Mouse (Mus musculus): ENCODE data around the gene Pdcl2. TPM values are rescaled to one million over a fixed set of nuclear protein-coding genes. Genes with fewer than 3 reads are reported as not detected.

Gene Pdcl2
- polyA plus RNA-seq, 1 experiment from 2014 or later = not detected

DNA sequence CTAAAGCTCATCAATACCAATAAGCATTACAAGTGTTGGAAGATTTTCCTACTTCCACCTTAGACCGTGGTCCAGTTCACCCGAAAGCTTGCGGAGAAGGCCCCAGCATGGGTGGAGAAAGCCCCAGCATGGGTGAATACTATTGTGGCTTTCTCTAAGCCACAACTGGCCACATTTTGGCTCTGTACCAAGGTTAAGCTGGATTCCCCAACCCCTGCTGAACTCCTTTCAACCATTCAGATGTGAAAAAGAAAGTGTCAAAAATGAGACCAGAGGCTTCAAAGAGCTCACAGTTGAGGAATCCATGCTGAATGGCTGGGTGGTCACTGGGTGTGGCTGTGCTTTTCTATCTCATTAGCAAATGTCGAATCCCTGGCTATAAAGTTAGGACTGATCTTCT, 2.9 kb upstream of the Pdcl2 start:
- no peak for ATAC-seq (ENCODE audit: insufficient number of reproducible peaks, insufficient read depth, low FRiP score, low TSS enrichment)
- H3K36me3 ChIP-seq = no peaks in the 10 kb centered on the region
- no peak overlapping the region for H3K9ac ChIP-seq
- no peak overlapping the region for H3K27ac ChIP-seq
- no peaks in the 10 kb centered on the region for H3K27me3 ChIP-seq
- H3K4me3 ChIP-seq = no peak overlapping the region
- no peak overlapping the region for H3K4me2 ChIP-seq (replicated peaks)
- no peaks in the 10 kb centered on the region for H3K4me1 ChIP-seq
- 89% methylated on average over 4 of the region's 4 CpGs for WGBS
- no peaks in the 10 kb centered on the region for H3K9me3 ChIP-seq

DNA sequence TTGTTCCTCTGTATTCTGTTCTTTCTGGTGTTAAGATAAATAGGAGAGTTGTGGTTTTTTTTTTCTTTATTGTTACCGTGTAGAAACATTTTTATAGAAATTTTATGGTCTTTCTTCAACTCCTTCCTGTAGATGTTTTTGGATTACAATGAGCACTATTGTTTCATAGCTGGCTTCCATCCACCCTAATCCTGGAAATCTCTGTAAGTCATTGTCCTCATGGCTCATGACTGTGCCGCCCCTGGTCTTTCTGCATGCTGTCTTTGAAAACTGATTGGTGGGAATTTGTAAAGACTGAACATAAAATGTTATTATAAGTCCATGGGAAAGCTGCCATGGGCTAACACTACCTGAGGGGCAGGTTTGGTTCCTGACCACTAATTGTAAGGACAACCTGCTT, 3.7 kb downstream of the Pdcl2 start:
- peaks cover 17% of the 10 kb centered on the region for H3K4me1 ChIP-seq
- no peak overlapping the region for H3K4me3 ChIP-seq
- no peaks in the 10 kb centered on the region for H3K36me3 ChIP-seq
- 53% methylated on average over 2 of the region's 2 CpGs for WGBS
- H3K27ac ChIP-seq = no peak overlapping the region
- no peak overlapping the region for H3K4me2 ChIP-seq (replicated peaks)
- no peak for ATAC-seq (ENCODE audit: insufficient number of reproducible peaks, insufficient read depth, low FRiP score, low TSS enrichment)
- no peak overlapping the region for H3K9ac ChIP-seq
- no peaks in the 10 kb centered on the region for H3K9me3 ChIP-seq
- H3K27me3 ChIP-seq = no peaks in the 10 kb centered on the region

DNA sequence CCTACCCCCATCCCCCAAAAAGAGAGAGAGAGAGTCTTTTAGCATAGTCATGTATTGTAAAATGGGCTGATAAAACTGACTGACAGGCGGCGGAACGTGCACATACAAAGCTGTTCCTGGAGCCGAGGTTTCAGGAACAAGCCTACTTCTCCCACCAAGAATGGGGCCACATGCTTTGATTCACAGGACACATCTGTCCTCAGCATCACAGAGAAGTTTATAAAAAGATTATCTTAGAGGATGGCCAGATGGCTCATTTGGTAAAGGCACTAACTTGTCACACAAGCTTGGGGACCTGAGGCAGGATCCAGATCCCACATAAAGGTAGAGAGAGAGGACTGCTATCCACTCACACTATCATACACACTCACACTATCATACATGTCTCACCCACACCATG, 5.8 kb downstream of the Pdcl2 start:
- Histone ChIP-seq H3K4me3 (no peak overlapping the region), H3K4me2 (replicated peaks) (no peak overlapping the region), H3K27ac (no peak overlapping the region), H3K4me1 (peaks cover 17% of the 10 kb centered on the region), H3K9ac (no peak overlapping the region), H3K9me3 (no peaks in the 10 kb centered on the region), H3K27me3 (no peaks in the 10 kb centered on the region), H3K36me3 (no peaks in the 10 kb centered on the region)
- 84% methylated on average over 4 of the region's 4 CpGs for WGBS
- ATAC-seq (ENCODE audit: insufficient number of reproducible peaks, insufficient read depth, low FRiP score, low TSS enrichment) = no peak

DNA sequence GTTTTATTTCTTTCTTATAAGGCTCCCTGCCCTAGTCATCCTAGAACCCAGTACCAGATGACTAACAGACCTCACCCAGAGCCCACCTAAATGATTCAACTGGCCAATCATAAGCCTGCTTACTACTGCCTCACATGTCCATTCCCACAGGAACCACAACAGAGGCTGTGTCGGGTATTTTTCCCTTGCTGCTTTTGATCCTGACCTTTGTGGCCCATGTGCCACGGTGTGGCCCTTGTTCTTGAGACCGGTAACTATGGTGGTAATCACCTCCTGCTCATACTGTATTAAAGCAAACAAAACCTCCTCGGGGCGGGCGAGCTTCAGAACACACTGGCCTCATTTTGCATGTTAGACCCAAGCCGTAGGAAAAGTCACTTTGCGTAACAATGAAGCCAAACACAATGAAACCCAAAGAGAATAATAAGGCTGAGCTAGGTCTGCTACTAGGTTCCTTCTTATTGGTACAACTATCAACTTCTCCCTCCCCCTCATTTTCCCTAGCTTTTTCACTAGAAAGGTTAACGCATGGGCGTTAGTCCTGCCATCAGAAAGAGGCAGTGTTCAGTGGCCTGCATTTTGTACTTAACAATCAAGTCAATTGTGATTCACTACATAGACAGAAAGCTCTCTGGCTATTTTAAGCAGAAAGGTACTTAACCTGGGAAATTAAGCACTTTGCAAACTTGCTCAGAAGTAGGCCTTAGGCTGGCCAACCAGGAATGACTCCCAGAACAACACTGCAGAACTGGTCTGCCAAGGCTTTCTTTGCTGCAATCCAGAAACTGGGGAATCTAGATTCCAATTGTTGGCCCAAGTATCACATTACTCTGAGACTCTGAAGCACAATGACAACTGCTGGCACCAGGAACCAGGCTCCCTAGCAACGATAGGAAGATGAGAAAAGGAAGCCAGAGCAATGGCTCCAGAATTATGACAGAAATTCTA, 9.4 kb downstream of the Pdcl2 start:
- H3K36me3 ChIP-seq = no peaks in the 10 kb centered on the region
- no peak overlapping the region for H3K4me2 ChIP-seq (replicated peaks)
- H3K27ac ChIP-seq = no peak overlapping the region
- ATAC-seq (ENCODE audit: insufficient number of reproducible peaks, insufficient read depth, low FRiP score, low TSS enrichment) = no peak
- no peak overlapping the region for H3K4me3 ChIP-seq
- H3K9ac ChIP-seq = no peak overlapping the region
- H3K9me3 ChIP-seq = no peaks in the 10 kb centered on the region
- WGBS = 34% methylated on average over 11 of the region's 11 CpGs
- peaks cover 17% of the 10 kb centered on the region for H3K4me1 ChIP-seq
- peaks cover 3% of the 10 kb centered on the region; the same call in 1 of the 2 replicates for H3K27me3 ChIP-seq

DNA sequence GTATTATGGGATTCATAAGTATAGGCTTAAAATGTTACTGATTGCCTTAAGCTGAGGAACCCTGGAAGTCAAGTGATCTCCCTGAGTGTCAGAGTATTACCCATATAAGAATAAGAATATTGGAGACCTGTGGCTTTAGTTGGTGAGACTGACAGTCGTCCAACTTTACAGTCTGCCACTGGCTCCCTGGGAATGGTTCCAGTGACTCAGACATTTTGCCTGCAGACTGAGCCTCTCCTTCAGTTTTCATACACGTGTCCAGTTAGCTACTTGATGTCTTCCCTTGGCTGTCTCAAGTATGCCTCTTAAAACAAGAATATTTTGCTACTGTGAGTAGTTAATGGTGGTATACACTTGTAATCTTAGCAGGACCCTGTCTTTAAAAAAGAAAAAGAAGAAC, 22.8 kb downstream of the Pdcl2 start:
- Histone ChIP-seq H3K9me3 (no peaks in the 10 kb centered on the region), H3K4me2 (replicated peaks) (no peak overlapping the region)
- WGBS = 64% methylated on average over 2 of the region's 2 CpGs

DNA sequence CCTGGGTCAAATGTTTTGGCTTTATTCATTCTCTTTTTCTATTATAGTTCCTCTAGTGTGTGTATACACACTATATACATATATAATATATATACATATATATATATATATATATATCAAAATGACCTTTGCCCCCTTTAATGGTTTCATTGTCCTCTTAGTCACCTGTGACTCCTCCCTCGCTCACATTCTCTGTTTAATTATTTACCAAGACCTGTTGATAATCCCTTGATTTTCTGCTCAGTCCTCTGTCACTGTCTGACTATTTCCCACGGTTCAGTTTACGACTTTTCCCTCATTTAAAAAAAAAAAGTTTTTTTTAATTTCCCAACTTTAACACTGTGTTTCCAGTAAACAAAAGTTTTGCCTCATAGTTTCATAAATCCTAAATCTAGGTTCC, 24.7 kb downstream of the Pdcl2 start:
- 70% methylated on average over 3 of the region's 3 CpGs for WGBS
- Histone ChIP-seq H3K27me3 (no peaks in the 10 kb centered on the region), H3K4me2 (replicated peaks) (no peak overlapping the region), H3K4me1 (peaks cover 5% of the 10 kb centered on the region; the same call in 1 of the 2 replicates), H3K9me3 (no peaks in the 10 kb centered on the region), H3K4me3 (no peak overlapping the region), H3K9ac (no peak overlapping the region), H3K27ac (no peak overlapping the region), H3K36me3 (no peaks in the 10 kb centered on the region)
- no peak for ATAC-seq (ENCODE audit: insufficient number of reproducible peaks, insufficient read depth, low FRiP score, low TSS enrichment)

More for the DNA sequence above, 22.8 kb downstream of the Pdcl2 start:
- Histone ChIP-seq H3K4me1 (peaks cover 1% of the 10 kb centered on the region; the same call in 1 of the 2 replicates), H3K27me3 (no peaks in the 10 kb centered on the region), H3K36me3 (no peaks in the 10 kb centered on the region), H3K4me3 (no peak overlapping the region), H3K27ac (no peak overlapping the region), H3K9ac (no peak overlapping the region)
- no peak for ATAC-seq (ENCODE audit: insufficient number of reproducible peaks, insufficient read depth, low FRiP score, low TSS enrichment)

DNA sequence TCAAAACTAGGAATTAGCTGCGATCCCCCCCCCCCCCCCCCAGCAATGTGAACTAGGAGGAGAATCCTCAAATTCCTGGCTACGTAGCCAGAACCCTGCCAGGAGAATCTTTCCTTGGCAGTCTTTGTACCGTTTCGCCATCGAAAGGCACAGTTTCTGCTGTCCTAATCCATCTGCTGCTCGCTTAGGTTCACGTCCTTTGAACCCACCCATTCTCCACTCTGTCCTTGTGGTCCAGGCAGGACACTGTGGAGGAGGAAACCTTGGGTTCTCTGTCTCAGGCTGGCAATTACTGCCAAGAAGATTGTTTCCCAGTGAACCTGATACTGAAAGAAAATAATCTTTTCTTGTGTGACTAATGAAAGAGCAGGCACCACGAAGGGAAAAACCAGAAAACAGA, 25.3 kb downstream of the Pdcl2 start:
- peak overlapping the region; percentile 85 for H3K4me3 ChIP-seq
- H3K9ac ChIP-seq = no peak overlapping the region
- 3% methylated on average over 8 of the region's 8 CpGs for WGBS
- ATAC-seq (ENCODE audit: insufficient number of reproducible peaks, insufficient read depth, low FRiP score, low TSS enrichment) = no peak
- H3K27ac ChIP-seq = no peak overlapping the region
- no peaks in the 10 kb centered on the region for H3K36me3 ChIP-seq
- no peaks in the 10 kb centered on the region for H3K9me3 ChIP-seq
- H3K27me3 ChIP-seq = no peaks in the 10 kb centered on the region
- H3K4me1 ChIP-seq = peaks cover 9% of the 10 kb centered on the region; the same call in 1 of the 2 replicates
- H3K4me2 ChIP-seq (replicated peaks) = peak overlapping the region; percentile 83

DNA sequence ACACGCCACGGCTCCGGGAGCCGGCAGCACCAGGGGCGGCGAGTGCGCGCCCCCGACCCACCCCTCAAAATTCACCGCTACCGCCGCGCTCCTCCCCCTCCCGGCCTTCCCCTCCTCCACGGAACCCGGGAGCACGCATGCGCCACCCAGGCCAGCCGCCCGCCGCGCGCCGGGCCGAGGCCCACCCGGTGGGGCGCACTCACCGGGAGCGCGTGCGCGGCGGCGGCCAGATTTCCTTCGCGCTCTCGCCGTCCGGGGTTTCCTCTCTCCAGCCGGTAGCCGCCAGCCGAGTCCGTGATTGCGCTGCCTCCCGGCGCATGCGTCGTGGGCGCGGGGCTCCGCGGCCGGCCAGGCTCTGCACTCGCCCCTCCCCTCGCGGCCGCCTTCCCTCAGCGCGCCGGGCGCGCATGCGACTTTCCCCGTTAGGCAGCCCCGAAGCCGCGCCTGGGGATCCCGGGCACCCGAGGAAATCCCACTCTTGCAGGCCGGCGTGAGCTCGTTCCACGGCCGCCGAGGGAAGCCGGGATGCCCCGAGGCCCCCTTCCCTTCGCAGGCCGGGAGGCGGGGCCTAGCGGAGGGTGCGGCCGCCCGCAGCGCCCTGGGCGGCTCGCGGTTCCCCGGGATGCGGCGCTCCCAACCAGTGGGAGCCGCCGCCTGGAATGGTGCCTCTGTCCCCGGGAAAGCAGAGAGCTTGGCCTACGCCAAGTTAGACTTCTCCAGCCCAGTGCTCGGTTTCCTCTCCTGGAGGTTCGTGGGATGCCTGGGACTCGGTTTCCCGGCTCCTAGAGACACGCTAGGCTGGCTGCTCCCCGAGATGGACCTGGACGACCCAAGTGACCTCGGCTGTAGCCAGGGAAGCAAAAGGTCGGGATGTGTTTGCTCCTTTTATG, 26.3 kb downstream of the Pdcl2 start, which contains the start of gene Clock:
Clock (minus strand) TSS at position 341 of the 890 bp plus-strand sequence.
- no peaks in the 10 kb centered on the region for H3K9me3 ChIP-seq
- WGBS = under 1% methylated on average over 85 of the region's 104 CpGs

DNA sequence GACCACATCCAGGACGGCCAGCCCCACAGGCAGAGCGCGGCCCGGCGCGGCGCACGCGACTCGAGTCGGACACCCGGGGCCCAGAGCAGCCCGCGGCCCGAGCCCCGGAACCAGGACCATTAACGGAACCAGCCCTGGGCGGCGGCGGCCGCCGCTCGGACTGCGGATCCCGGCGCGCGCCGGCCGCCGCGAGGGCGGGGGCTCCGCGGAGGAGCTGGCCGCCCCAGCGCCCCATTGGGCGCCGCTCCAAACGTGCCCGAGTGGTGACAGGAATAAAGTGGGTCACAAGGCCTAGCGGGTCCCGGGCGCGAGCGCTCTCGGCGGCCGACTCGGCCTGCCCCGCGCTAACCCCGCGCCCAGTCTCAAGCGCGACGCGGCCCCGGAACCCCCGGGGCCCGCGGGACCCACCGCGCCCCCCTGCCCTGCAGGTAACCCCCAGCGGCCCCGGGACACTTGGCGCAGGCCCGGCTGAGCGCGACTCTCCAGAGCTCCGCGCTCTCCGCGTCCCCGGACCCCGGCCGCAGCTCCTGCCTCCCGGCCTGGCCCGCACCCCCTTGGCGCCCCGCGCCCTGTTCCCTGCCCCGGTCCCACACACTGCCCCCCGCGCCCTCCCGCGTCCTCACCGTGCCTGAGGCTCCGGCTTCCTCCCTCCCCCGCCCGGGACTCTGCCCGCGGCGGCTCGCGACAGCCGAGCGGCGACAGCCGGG, 27.1 kb downstream of the Pdcl2 start:
- peaks cover 9% of the 10 kb centered on the region; the same call in 1 of the 2 replicates for H3K4me1 ChIP-seq
- peak overlapping the region; percentile 83 for H3K4me2 ChIP-seq (replicated peaks)
- ATAC-seq (ENCODE audit: insufficient number of reproducible peaks, insufficient read depth, low FRiP score, low TSS enrichment) = peak; percentile 79
- H3K36me3 ChIP-seq = no peaks in the 10 kb centered on the region
- peak overlapping the region; percentile 85 for H3K4me3 ChIP-seq
- peak overlapping the region; percentile 97 for H3K27ac ChIP-seq
- under 1% methylated on average over 56 of the region's 100 CpGs for WGBS
- H3K9ac ChIP-seq = peak overlapping the region; percentile 82
- no peaks in the 10 kb centered on the region for H3K9me3 ChIP-seq
- H3K27me3 ChIP-seq = no peaks in the 10 kb centered on the region

More for the DNA sequence above, 26.3 kb downstream of the Pdcl2 start, which contains the start of gene Clock:
- H3K27me3 ChIP-seq = no peaks in the 10 kb centered on the region
- peaks cover 9% of the 10 kb centered on the region; the same call in 1 of the 2 replicates for H3K4me1 ChIP-seq
- H3K4me3 ChIP-seq = peak within 1 kb of the TSS; percentile 85
- H3K27ac ChIP-seq = peak within 1 kb of the TSS; percentile 97
- no peaks in the 10 kb centered on the region for H3K36me3 ChIP-seq
- peak; percentile 79 for ATAC-seq (ENCODE audit: insufficient number of reproducible peaks, insufficient read depth, low FRiP score, low TSS enrichment)
- H3K9ac ChIP-seq = peak within 1 kb of the TSS; percentile 82
- peak within 1 kb of the TSS; percentile 83 for H3K4me2 ChIP-seq (replicated peaks)

DNA sequence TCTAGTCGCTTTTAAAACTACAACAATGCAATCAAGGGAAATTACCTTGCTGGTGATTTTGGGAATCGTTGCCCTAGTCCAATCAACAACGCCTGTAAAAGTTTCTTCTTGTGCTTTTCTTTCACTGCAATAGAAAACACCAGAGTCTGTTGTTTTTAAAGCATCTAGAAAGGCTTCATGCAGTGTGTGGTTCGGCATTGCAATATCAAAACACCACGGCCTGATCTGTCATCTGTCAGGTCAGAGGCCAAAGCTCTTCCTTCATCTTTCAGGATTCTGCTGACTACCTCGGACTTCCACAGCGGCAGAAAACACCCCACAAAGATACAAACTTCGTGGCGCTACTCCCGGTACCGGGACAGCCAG, 27.6 kb downstream of the Pdcl2 start:
- Histone ChIP-seq H3K4me1 (peaks cover 9% of the 10 kb centered on the region; the same call in 1 of the 2 replicates), H3K4me2 (replicated peaks) (peak overlapping the region; percentile 83), H3K9me3 (no peaks in the 10 kb centered on the region), H3K27ac (peak overlapping the region; percentile 97; the same call in 1 of the 2 replicates), H3K4me3 (peak overlapping the region; percentile 85), H3K36me3 (no peaks in the 10 kb centered on the region), H3K9ac (peak overlapping the region; percentile 82), H3K27me3 (no peaks in the 10 kb centered on the region)
- ATAC-seq (ENCODE audit: insufficient number of reproducible peaks, insufficient read depth, low FRiP score, low TSS enrichment) = no peak
- 4% methylated on average over 11 of the region's 11 CpGs for WGBS

DNA sequence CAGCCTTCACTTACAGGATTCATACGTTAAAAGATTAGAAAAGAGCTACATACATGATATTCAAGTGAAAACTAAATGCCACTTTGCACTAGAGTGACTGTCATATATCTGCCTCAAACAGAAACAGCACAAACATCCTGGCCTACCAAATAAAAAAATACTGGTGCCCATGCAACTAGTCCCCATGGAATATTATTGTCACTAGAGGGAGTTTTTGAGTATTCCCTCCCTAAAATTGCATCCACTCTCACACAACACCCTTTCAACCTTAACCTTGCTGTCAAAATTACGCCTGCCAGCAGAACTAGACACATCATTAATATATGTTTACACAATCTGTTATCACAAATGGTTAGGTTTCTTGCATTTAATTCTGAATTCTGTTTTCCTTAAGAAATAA, 28.9 kb downstream of the Pdcl2 start:
- 85% methylated on average over 2 of the region's 2 CpGs for WGBS
- H3K27ac ChIP-seq = no peak overlapping the region
- H3K9me3 ChIP-seq = no peaks in the 10 kb centered on the region
- no peaks in the 10 kb centered on the region for H3K36me3 ChIP-seq
- H3K4me2 ChIP-seq (replicated peaks) = no peak overlapping the region
- H3K4me1 ChIP-seq = peaks cover 9% of the 10 kb centered on the region; the same call in 1 of the 2 replicates
- no peak overlapping the region for H3K9ac ChIP-seq
- no peak for ATAC-seq (ENCODE audit: insufficient number of reproducible peaks, insufficient read depth, low FRiP score, low TSS enrichment)
- no peaks in the 10 kb centered on the region for H3K27me3 ChIP-seq
- no peak overlapping the region for H3K4me3 ChIP-seq

Measured in embryonic facial prominence, embryonic 12.5 days (tissue).